Mouse (Mus musculus) limb, embryonic 10.5 days (tissue): Measurements from ENCODE around the gene Lrrc74b. TPM values are rescaled to one million over a fixed set of nuclear protein-coding genes. Genes with fewer than 3 reads are reported as not detected.

Source experiments
- DNase-seq: peaks from one replicate; pipeline ENCODE4 v3.0.0-alpha.2; 2017; ENCODE audit warnings: low spot score
- H3K27ac ChIP-seq: fragments of 300-500 bp; sonication (generic); 2 replicates; pipeline ENCODE4 v1.5.1; 2016; ENCODE audit warnings: mild to moderate bottlenecking
- H3K27me3 ChIP-seq: fragments of 300-500 bp; sonication (generic); 2 replicates; pipeline ENCODE4 v1.6.1; 2016; ENCODE audit warnings: low read depth, mild to moderate bottlenecking; ENCODE audit not compliant: poor library complexity, severe bottlenecking
- H3K36me3 ChIP-seq: fragments of 300-500 bp; sonication (generic); 2 replicates; pipeline ENCODE4 v1.6.1; 2016; ENCODE audit warnings: mild to moderate bottlenecking, moderate library complexity
- H3K4me1 ChIP-seq: fragments of 300-500 bp; sonication (generic); 2 replicates; pipeline ENCODE4 v1.6.1; 2016
- H3K4me3 ChIP-seq: fragments of 300-500 bp; sonication (generic); 2 replicates; pipeline ENCODE4 v1.5.1; 2016; ENCODE audit warnings: mild to moderate bottlenecking, moderate library complexity
- H3K9me3 ChIP-seq: fragments of 300-500 bp; sonication (generic); replicated peaks from 2 replicates; pipeline ENCODE4 v1.6.1; 2016; ENCODE audit warnings: mild to moderate bottlenecking
- WGBS: fragments of 180-500 bp; shearing (Covaris S2); methylation state at CpG from one replicate; pipeline ENCODE4 v1.1.7; 2016; 5-methylcytosine and 5-hydroxymethylcytosine counted together
- polyA plus RNA-seq: library from polyadenylated mRNA; unstranded; fragments of >200 nt; fragmentation: Nextera tagmentation; extraction: Ambion mirVana; gene quantifications from 2 replicates; pipeline ENCODE4 v1.2.1, GENCODE M21; 2016

Lrrc74b gene
- polyA plus RNA-seq, result not detected in 2 replicates

- Histone ChIP-seq H3K27me3 (peaks cover 67% of the 10 kb centered on the region), H3K9me3 (no peaks in the 10 kb centered on the region), H3K4me3 (peak within 1 kb of the TSS; percentile 43), H3K4me1 (peaks cover 40% of the 10 kb centered on the region), H3K36me3 (no peaks in the 10 kb centered on the region), H3K27ac (peak within 1 kb of the TSS; percentile 64; the same call in 1 of the 2 replicates)
- 1% methylated on average over 22 of the region's 22 CpGs for WGBS
- peak; percentile 81 for DNase-seq
Observed at GRCm38 (mm10) chr16:17561128-17561750, at the start of gene Lrrc74b. Gene Lrrc74b (minus strand): TSS chr16:17561247.

- WGBS, result 88% methylated on average over 5 of the region's 5 CpGs
Observed at GRCm38 (mm10) chr16:17605684-17606083, 44.6 kb upstream of the Lrrc74b start.

GRCm38 (mm10) chr16:17604941-17605340 is 43.9 kb upstream of the Lrrc74b start:
- no peak for DNase-seq
- H3K36me3 ChIP-seq, result no peaks in the 10 kb centered on the region
- no peak overlapping the region for H3K4me3 ChIP-seq
- 80% methylated on average over 4 of the region's 4 CpGs for WGBS
- H3K4me1 ChIP-seq, result no peaks in the 10 kb centered on the region
- H3K27me3 ChIP-seq, result no peaks in the 10 kb centered on the region
- no peak overlapping the region for H3K27ac ChIP-seq
- no peaks in the 10 kb centered on the region for H3K9me3 ChIP-seq

More at GRCm38 (mm10) chr16:17605684-17606083, 44.6 kb upstream of the Lrrc74b start:
- no peaks in the 10 kb centered on the region for H3K27me3 ChIP-seq
- H3K27ac ChIP-seq, result no peak overlapping the region
- H3K9me3 ChIP-seq, result no peaks in the 10 kb centered on the region
- H3K36me3 ChIP-seq, result no peaks in the 10 kb centered on the region
- H3K4me1 ChIP-seq, result no peaks in the 10 kb centered on the region
- no peak for DNase-seq
- H3K4me3 ChIP-seq, result no peak overlapping the region

- no peak for DNase-seq
- H3K27ac ChIP-seq, result no peak overlapping the region
- H3K4me3 ChIP-seq, result no peak overlapping the region
- H3K4me1 ChIP-seq, result no peaks in the 10 kb centered on the region
- H3K9me3 ChIP-seq, result no peaks in the 10 kb centered on the region
- H3K27me3 ChIP-seq, result no peaks in the 10 kb centered on the region
- no peaks in the 10 kb centered on the region for H3K36me3 ChIP-seq
- 64% methylated on average over 3 of the region's 3 CpGs for WGBS
Observed at GRCm38 (mm10) chr16:17600944-17601562, 40.0 kb upstream of the Lrrc74b start.

GRCm38 (mm10) chr16:17590731-17591130 is 29.7 kb upstream of the Lrrc74b start:
- 27% methylated on average over 2 of the region's 2 CpGs for WGBS
- no peak for DNase-seq
- Histone ChIP-seq H3K4me3 (no peak overlapping the region), H3K27ac (no peak overlapping the region), H3K4me1 (no peaks in the 10 kb centered on the region), H3K36me3 (no peaks in the 10 kb centered on the region), H3K9me3 (no peaks in the 10 kb centered on the region; the same call in 1 of the 2 replicates), H3K27me3 (no peaks in the 10 kb centered on the region)

GRCm38 (mm10) chr16:17584555-17584954 is 23.5 kb upstream of the Lrrc74b start:
- 89% methylated on average over 7 of the region's 7 CpGs for WGBS
- Histone ChIP-seq H3K4me3 (no peak overlapping the region), H3K4me1 (no peaks in the 10 kb centered on the region), H3K36me3 (no peaks in the 10 kb centered on the region), H3K27me3 (no peaks in the 10 kb centered on the region), H3K27ac (no peak overlapping the region), H3K9me3 (no peaks in the 10 kb centered on the region; the same call in 1 of the 2 replicates)
- no peak for DNase-seq

- WGBS, result 15% methylated on average over 8 of the region's 8 CpGs
- Histone ChIP-seq H3K4me3 (no peak within 1 kb of the TSS), H3K27me3 (peaks cover 10% of the 10 kb centered on the region), H3K27ac (no peak within 1 kb of the TSS), H3K4me1 (no peaks in the 10 kb centered on the region), H3K36me3 (no peaks in the 10 kb centered on the region), H3K9me3 (no peaks in the 10 kb centered on the region)
- peak; percentile 44 for DNase-seq
Observed at GRCm38 (mm10) chr16:17583064-17583463, 22.0 kb upstream of the Lrrc74b start, which contains the start of gene Slc7a4. Gene Slc7a4 (minus strand): TSS chr16:17583214.

- Histone ChIP-seq H3K9me3 (no peaks in the 10 kb centered on the region), H3K27ac (no peak overlapping the region), H3K27me3 (peaks cover 72% of the 10 kb centered on the region), H3K36me3 (no peaks in the 10 kb centered on the region), H3K4me3 (peak overlapping the region; percentile 55), H3K4me1 (peaks cover 9% of the 10 kb centered on the region)
- 18% methylated on average over 8 of the region's 8 CpGs for WGBS
- DNase-seq, result no peak
Observed at GRCm38 (mm10) chr16:17576825-17577215, 15.8 kb upstream of the Lrrc74b start.

GRCm38 (mm10) chr16:17575870-17576824 is 15.1 kb upstream of the Lrrc74b start:
- DNase-seq, result peak; percentile 50
- Histone ChIP-seq H3K36me3 (no peaks in the 10 kb centered on the region), H3K9me3 (no peaks in the 10 kb centered on the region), H3K4me3 (peak overlapping the region; percentile 55), H3K4me1 (peaks cover 9% of the 10 kb centered on the region), H3K27ac (no peak overlapping the region; the same call in 1 of the 2 replicates), H3K27me3 (peaks cover 72% of the 10 kb centered on the region)
- 15% methylated on average over 45 of the region's 45 CpGs for WGBS

GRCm38 (mm10) chr16:17566186-17566585 is 5.1 kb upstream of the Lrrc74b start:
- no peak overlapping the region for H3K4me3 ChIP-seq
- DNase-seq, result no peak
- no peaks in the 10 kb centered on the region for H3K36me3 ChIP-seq
- H3K4me1 ChIP-seq, result peaks cover 14% of the 10 kb centered on the region
- WGBS, result 38% methylated on average over 4 of the region's 4 CpGs
- H3K27me3 ChIP-seq, result peaks cover 56% of the 10 kb centered on the region
- no peaks in the 10 kb centered on the region for H3K9me3 ChIP-seq
- H3K27ac ChIP-seq, result no peak overlapping the region

- Histone ChIP-seq H3K4me1 (peaks cover 24% of the 10 kb centered on the region), H3K9me3 (no peaks in the 10 kb centered on the region), H3K4me3 (no peak overlapping the region), H3K36me3 (no peaks in the 10 kb centered on the region), H3K27ac (no peak overlapping the region), H3K27me3 (peaks cover 64% of the 10 kb centered on the region)
- DNase-seq, result no peak
- WGBS, result 72% methylated on average over 3 of the region's 3 CpGs
Observed at GRCm38 (mm10) chr16:17564771-17565170, 3.7 kb upstream of the Lrrc74b start.

GRCm38 (mm10) chr16:17564221-17564620 is 3.2 kb upstream of the Lrrc74b start:
- DNase-seq, result no peak
- H3K36me3 ChIP-seq, result no peaks in the 10 kb centered on the region
- peaks cover 67% of the 10 kb centered on the region for H3K27me3 ChIP-seq
- peaks cover 27% of the 10 kb centered on the region for H3K4me1 ChIP-seq
- H3K9me3 ChIP-seq, result no peaks in the 10 kb centered on the region
- H3K27ac ChIP-seq, result no peak overlapping the region
- no peak overlapping the region for H3K4me3 ChIP-seq
- WGBS, result 74% methylated on average over 2 of the region's 2 CpGs
